ENCODE assay signal across 13 mouse cellular contexts in the genomic region with DNA sequence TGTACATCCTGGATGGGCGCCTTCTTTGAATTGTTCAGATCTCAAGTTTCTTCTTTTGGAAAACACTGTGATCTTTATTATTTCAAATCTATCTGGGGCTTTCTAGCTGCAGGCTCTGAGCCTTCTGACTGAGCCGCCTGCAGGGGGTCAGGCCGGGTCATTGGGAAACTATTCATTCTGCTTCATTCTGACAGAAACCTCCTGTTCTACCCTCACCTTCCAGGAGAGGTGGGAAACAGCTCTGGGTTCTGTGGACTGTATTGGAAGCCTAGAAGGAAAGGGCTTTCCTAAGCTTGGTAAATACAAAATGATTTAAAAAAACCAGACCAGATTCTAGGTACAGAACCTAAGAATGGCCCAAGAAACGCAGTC.
A peak's percentile ranks its signal among the peaks of the same experiment; 100 is the strongest.
DNase-seq lines count a peak whose midpoint lies in the region; ATAC-seq lines count a peak whose summit lies in the region.
"Had no signal": no experiment of that assay in that cellular context is flagged by ENCODE, and none has a peak within 500 bp of the region (broad histone marks: within the 10 kb centered on the region; RNA-seq: fewer than 3 reads in every experiment).

No protein-coding gene starts in this region.

- no peak overlapping the region for H3K4me3 ChIP-seq in forebrain, embryonic 12.5 days (replicated peaks)
- no peak overlapping the region for H3K4me3 ChIP-seq in forebrain, embryonic 11.5 days (ENCODE audit: low read depth, low read length)
- no peak overlapping the region for H3K4me3 ChIP-seq in kidney, embryonic 14.5 days (ENCODE audit: low read length)
- no peak overlapping the region for H3K4me3 ChIP-seq in embryonic facial prominence, embryonic 10.5 days
- H3K4me3 ChIP-seq in limb, embryonic 10.5 days: no peak overlapping the region
- H3K4me3 ChIP-seq: limb, embryonic 12.5 days; myocyte had no signal

- H3K4me2 ChIP-seq in forebrain, embryonic 12.5 days: no peak overlapping the region
- no peak overlapping the region for H3K4me2 ChIP-seq in forebrain, embryonic 11.5 days (ENCODE audit: low read depth, low read length, severe bottlenecking)
- H3K4me2 ChIP-seq in kidney, embryonic 14.5 days (replicated peaks; ENCODE audit: low read depth, low read length): no peak overlapping the region
- H3K4me2 ChIP-seq: limb, embryonic 12.5 days had no signal

- ATAC-seq in forebrain, embryonic 12.5 days (ENCODE audit: low FRiP score): no peak
- ATAC-seq in forebrain, embryonic 11.5 days (replicated peaks; ENCODE audit: low FRiP score): no peak
- peak; percentile 44; the same call in 1 of the 2 replicates for ATAC-seq in kidney, embryonic 14.5 days (ENCODE audit: low FRiP score, low TSS enrichment)

- 44% methylated on average over 4 of the region's 4 CpGs for WGBS in forebrain, embryonic 12.5 days
- 37% methylated on average over 4 of the region's 4 CpGs for WGBS in forebrain, embryonic 11.5 days
- 29% methylated on average over 4 of the region's 4 CpGs for WGBS in kidney, embryonic 14.5 days
- WGBS in embryonic facial prominence, embryonic 10.5 days: 26% methylated on average over 4 of the region's 4 CpGs
- 50% methylated on average over 4 of the region's 4 CpGs for WGBS in limb, embryonic 10.5 days

- no peaks in the 10 kb centered on the region for H3K27me3 ChIP-seq in forebrain, embryonic 12.5 days
- H3K27me3 ChIP-seq in forebrain, embryonic 11.5 days (ENCODE audit: control insufficient read depth, insufficient read depth, low read length): no peaks in the 10 kb centered on the region
- no peaks in the 10 kb centered on the region for H3K27me3 ChIP-seq in kidney, embryonic 14.5 days (ENCODE audit: control insufficient read depth, insufficient read depth, low read length)
- H3K27me3 ChIP-seq in embryonic facial prominence, embryonic 10.5 days (replicated peaks; ENCODE audit: low read depth, poor library complexity, severe bottlenecking): no peaks in the 10 kb centered on the region
- H3K27me3 ChIP-seq in limb, embryonic 10.5 days (ENCODE audit: low read depth, poor library complexity, severe bottlenecking): no peaks in the 10 kb centered on the region
- H3K27me3 ChIP-seq: limb, embryonic 12.5 days had no signal

- H3K9me3 ChIP-seq in forebrain, embryonic 12.5 days: no peaks in the 10 kb centered on the region
- H3K9me3 ChIP-seq in forebrain, embryonic 11.5 days (ENCODE audit: control insufficient read depth, low read length): no peaks in the 10 kb centered on the region
- H3K9me3 ChIP-seq in kidney, embryonic 14.5 days (ENCODE audit: control insufficient read depth, low read length): peaks cover 3% of the 10 kb centered on the region; the same call in 1 of the 2 replicates
- H3K9me3 ChIP-seq in embryonic facial prominence, embryonic 10.5 days: peaks cover 4% of the 10 kb centered on the region; the same call in 1 of the 2 replicates
- no peaks in the 10 kb centered on the region for H3K9me3 ChIP-seq in limb, embryonic 10.5 days (replicated peaks)

- DNase-seq in forebrain, embryonic 11.5 days (ENCODE audit: low spot score): no peak
- no peak for DNase-seq in kidney, adult 8-10 months
- DNase-seq in embryonic facial prominence, embryonic 10.5 days (ENCODE audit: low spot score): no peak
- no peak for DNase-seq in limb, embryonic 10.5 days (ENCODE audit: low spot score)
- no peak for DNase-seq in thymus, adult 18-20 months
- DNase-seq in adrenal gland, adult 2 months: no peak
- DNase-seq: adrenal gland, postnatal 10 days; cerebellum, adult 2 months had no signal

- H3K9ac ChIP-seq in forebrain, embryonic 12.5 days: no peak overlapping the region
- no peak overlapping the region for H3K9ac ChIP-seq in forebrain, embryonic 11.5 days (ENCODE audit: low read length)
- H3K9ac ChIP-seq in kidney, embryonic 14.5 days (ENCODE audit: low read depth, low read length): no peak overlapping the region
- H3K9ac ChIP-seq: limb, embryonic 12.5 days had no signal

- peaks cover 10% of the 10 kb centered on the region for H3K4me1 ChIP-seq in forebrain, embryonic 12.5 days
- H3K4me1 ChIP-seq in forebrain, embryonic 11.5 days (replicated peaks; ENCODE audit: control insufficient read depth, insufficient read depth, low read length): peaks cover 8% of the 10 kb centered on the region; the same call in 1 of the 2 replicates
- peaks cover 15% of the 10 kb centered on the region for H3K4me1 ChIP-seq in kidney, embryonic 14.5 days (ENCODE audit: control insufficient read depth, insufficient read depth, low read length)
- peaks cover 52% of the 10 kb centered on the region for H3K4me1 ChIP-seq in embryonic facial prominence, embryonic 10.5 days
- H3K4me1 ChIP-seq in limb, embryonic 10.5 days: peaks cover 46% of the 10 kb centered on the region

- no peaks in the 10 kb centered on the region for H3K36me3 ChIP-seq in forebrain, embryonic 12.5 days (replicated peaks)
- no peaks in the 10 kb centered on the region for H3K36me3 ChIP-seq in forebrain, embryonic 11.5 days (ENCODE audit: control insufficient read depth, insufficient read depth, low read length)
- peaks cover 6% of the 10 kb centered on the region; the same call in 1 of the 2 replicates for H3K36me3 ChIP-seq in kidney, embryonic 14.5 days (ENCODE audit: control insufficient read depth, insufficient read depth, low read length)
- peaks cover 15% of the 10 kb centered on the region for H3K36me3 ChIP-seq in embryonic facial prominence, embryonic 10.5 days (replicated peaks)
- H3K36me3 ChIP-seq in limb, embryonic 10.5 days: peaks cover 6% of the 10 kb centered on the region; the same call in 1 of the 2 replicates

- H3K27ac ChIP-seq in forebrain, embryonic 12.5 days: 0 out of 2 replicates have a peak overlapping the region, but pooled peaks have one; percentile 36
- H3K27ac ChIP-seq in forebrain, embryonic 11.5 days (ENCODE audit: low read depth, low read length): no peak overlapping the region
- peak overlapping the region; percentile 57; the same call in 1 of the 2 replicates for H3K27ac ChIP-seq in kidney, embryonic 14.5 days (ENCODE audit: low read depth, low read length)
- peak overlapping the region; percentile 72 for H3K27ac ChIP-seq in embryonic facial prominence, embryonic 10.5 days (replicated peaks)
- H3K27ac ChIP-seq in limb, embryonic 10.5 days: peak overlapping the region; percentile 31; the same call in 1 of the 2 replicates
- H3K27ac ChIP-seq: macrophage had no signal
